Mouse (Mus musculus): ENCODE measurements at regions not wholly inside any gene's neighbourhood (a gene's known extent, or its start where the extent isn't known, plus 50 kb on each side); places are given as distances from the start of the nearest gene placed in this dataset.

- Histone ChIP-seq H3K9me3 (no peaks in the 10 kb centered on the region), H3K9ac (no peak overlapping the region), H3K4me1 (no peaks in the 10 kb centered on the region), H3K4me2 (no peak overlapping the region), H3K4me3 (replicated peaks) (no peak overlapping the region), H3K36me3 (no peaks in the 10 kb centered on the region), H3K27ac (no peak overlapping the region), H3K27me3 (replicated peaks) (no peaks in the 10 kb centered on the region)
- WGBS: 78% methylated on average over 9 of the region's 10 CpGs
- ATAC-seq (ENCODE audit: insufficient read depth, low FRiP score, low read depth): no peak
Measured at GRCm38 (mm10) chr2:169100516-169100915, 145.1 kb upstream of the Zfp64 start.

- Histone ChIP-seq H3K27me3 (replicated peaks) (no peaks in the 10 kb centered on the region), H3K27ac (no peak overlapping the region), H3K9ac (no peak overlapping the region), H3K4me1 (no peaks in the 10 kb centered on the region), H3K4me2 (no peak overlapping the region), H3K36me3 (no peaks in the 10 kb centered on the region), H3K4me3 (replicated peaks) (no peak overlapping the region), H3K9me3 (no peaks in the 10 kb centered on the region)
- no peak for ATAC-seq (ENCODE audit: insufficient read depth, low FRiP score, low read depth)
- 87% methylated on average over 12 of the region's 12 CpGs for WGBS
Measured at GRCm38 (mm10) chr2:169099678-169100077, 144.3 kb upstream of the Zfp64 start.

- H3K36me3 ChIP-seq: no peaks in the 10 kb centered on the region
- no peak overlapping the region for H3K4me2 ChIP-seq
- no peak for ATAC-seq (ENCODE audit: insufficient read depth, low FRiP score, low read depth)
- no peak overlapping the region for H3K4me3 ChIP-seq (replicated peaks)
- no peaks in the 10 kb centered on the region for H3K27me3 ChIP-seq (replicated peaks)
- H3K9me3 ChIP-seq: no peaks in the 10 kb centered on the region
- WGBS: 85% methylated on average over 6 of the region's 6 CpGs
- H3K9ac ChIP-seq: no peak overlapping the region
- no peaks in the 10 kb centered on the region for H3K4me1 ChIP-seq
- no peak overlapping the region for H3K27ac ChIP-seq
Measured at GRCm38 (mm10) chr2:169098591-169098990, 143.2 kb upstream of the Zfp64 start.

- Histone ChIP-seq H3K4me2 (no peak overlapping the region), H3K36me3 (no peaks in the 10 kb centered on the region), H3K9me3 (no peaks in the 10 kb centered on the region), H3K9ac (no peak overlapping the region), H3K27ac (no peak overlapping the region), H3K4me1 (no peaks in the 10 kb centered on the region), H3K4me3 (replicated peaks) (no peak overlapping the region), H3K27me3 (replicated peaks) (no peaks in the 10 kb centered on the region)
- 70% methylated on average over 22 of the region's 22 CpGs for WGBS
- ATAC-seq (ENCODE audit: insufficient read depth, low FRiP score, low read depth): no peak
Measured at GRCm38 (mm10) chr2:169094011-169094754, 138.8 kb upstream of the Zfp64 start.

GRCm38 (mm10) chr2:169090256-169090655, 134.9 kb upstream of the Zfp64 start:
- no peak overlapping the region for H3K4me2 ChIP-seq
- ATAC-seq (ENCODE audit: insufficient read depth, low FRiP score, low read depth): no peak
- 78% methylated on average over 3 of the region's 3 CpGs for WGBS

GRCm38 (mm10) chr2:169088870-169089484, 133.6 kb upstream of the Zfp64 start:
- no peak overlapping the region for H3K27ac ChIP-seq
- H3K9me3 ChIP-seq: no peaks in the 10 kb centered on the region
- H3K4me2 ChIP-seq: no peak overlapping the region
- no peaks in the 10 kb centered on the region for H3K27me3 ChIP-seq (replicated peaks)
- WGBS: 62% methylated on average over 16 of the region's 16 CpGs
- H3K4me3 ChIP-seq (replicated peaks): no peak overlapping the region
- H3K36me3 ChIP-seq: no peaks in the 10 kb centered on the region
- ATAC-seq (ENCODE audit: insufficient read depth, low FRiP score, low read depth): no peak
- H3K4me1 ChIP-seq: no peaks in the 10 kb centered on the region
- H3K9ac ChIP-seq: no peak overlapping the region

More at GRCm38 (mm10) chr2:169090256-169090655, 134.9 kb upstream of the Zfp64 start:
- no peaks in the 10 kb centered on the region for H3K27me3 ChIP-seq (replicated peaks)
- no peaks in the 10 kb centered on the region for H3K9me3 ChIP-seq
- no peaks in the 10 kb centered on the region for H3K4me1 ChIP-seq
- no peak overlapping the region for H3K4me3 ChIP-seq (replicated peaks)
- H3K36me3 ChIP-seq: no peaks in the 10 kb centered on the region
- H3K9ac ChIP-seq: no peak overlapping the region
- no peak overlapping the region for H3K27ac ChIP-seq

GRCm38 (mm10) chr2:169088301-169088700, 132.9 kb upstream of the Zfp64 start:
- ATAC-seq (ENCODE audit: insufficient read depth, low FRiP score, low read depth): no peak
- no peaks in the 10 kb centered on the region for H3K27me3 ChIP-seq (replicated peaks)
- 83% methylated on average over 10 of the region's 10 CpGs for WGBS

GRCm38 (mm10) chr2:169071267-169071666, 115.9 kb upstream of the Zfp64 start:
- Histone ChIP-seq H3K36me3 (no peaks in the 10 kb centered on the region), H3K27ac (no peak overlapping the region), H3K27me3 (replicated peaks) (no peaks in the 10 kb centered on the region), H3K9ac (no peak overlapping the region), H3K9me3 (0 out of 2 replicates have a peak, but pooled peaks cover 6% of the 10 kb centered on the region), H3K4me1 (no peaks in the 10 kb centered on the region), H3K4me2 (no peak overlapping the region), H3K4me3 (replicated peaks) (no peak overlapping the region)
- ATAC-seq (ENCODE audit: insufficient read depth, low FRiP score, low read depth): no peak

More at GRCm38 (mm10) chr2:169088301-169088700, 132.9 kb upstream of the Zfp64 start:
- Histone ChIP-seq H3K36me3 (no peaks in the 10 kb centered on the region), H3K4me2 (no peak overlapping the region), H3K4me1 (no peaks in the 10 kb centered on the region), H3K9me3 (no peaks in the 10 kb centered on the region), H3K4me3 (replicated peaks) (no peak overlapping the region), H3K27ac (no peak overlapping the region), H3K9ac (no peak overlapping the region)

- Histone ChIP-seq H3K9ac (no peak overlapping the region), H3K9me3 (no peaks in the 10 kb centered on the region), H3K4me1 (0 out of 2 replicates have a peak, but pooled peaks cover 3% of the 10 kb centered on the region), H3K27ac (no peak overlapping the region), H3K4me2 (no peak overlapping the region), H3K4me3 (replicated peaks) (no peak overlapping the region), H3K27me3 (replicated peaks) (no peaks in the 10 kb centered on the region), H3K36me3 (no peaks in the 10 kb centered on the region)
- no peak for ATAC-seq (ENCODE audit: insufficient read depth, low FRiP score, low read depth)
- 85% methylated on average over 16 of the region's 16 CpGs for WGBS
Measured at GRCm38 (mm10) chr2:169065166-169065698, 109.8 kb upstream of the Zfp64 start.

- H3K27ac ChIP-seq: no peak overlapping the region
- no peak overlapping the region for H3K9ac ChIP-seq
- H3K4me1 ChIP-seq: 0 out of 2 replicates have a peak, but pooled peaks cover 3% of the 10 kb centered on the region
- H3K36me3 ChIP-seq: no peaks in the 10 kb centered on the region
- no peaks in the 10 kb centered on the region for H3K27me3 ChIP-seq (replicated peaks)
- peak overlapping the region; percentile 37 for H3K4me2 ChIP-seq
- no peak for ATAC-seq (ENCODE audit: insufficient read depth, low FRiP score, low read depth)
- no peak overlapping the region for H3K4me3 ChIP-seq (replicated peaks)
- 4% methylated on average over 11 of the region's 11 CpGs for WGBS
- no peaks in the 10 kb centered on the region for H3K9me3 ChIP-seq
Measured at GRCm38 (mm10) chr2:169061520-169061919, 106.1 kb upstream of the Zfp64 start.

- WGBS: 58% methylated on average over 13 of the region's 13 CpGs
- Histone ChIP-seq H3K36me3 (no peaks in the 10 kb centered on the region), H3K4me2 (no peak overlapping the region), H3K4me1 (0 out of 2 replicates have a peak, but pooled peaks cover 3% of the 10 kb centered on the region), H3K27me3 (replicated peaks) (no peaks in the 10 kb centered on the region), H3K9me3 (no peaks in the 10 kb centered on the region), H3K4me3 (replicated peaks) (no peak overlapping the region), H3K27ac (no peak overlapping the region), H3K9ac (no peak overlapping the region)
- no peak for ATAC-seq (ENCODE audit: insufficient read depth, low FRiP score, low read depth)
Measured at GRCm38 (mm10) chr2:169060495-169060894, 105.1 kb upstream of the Zfp64 start.

GRCm38 (mm10) chr2:169057831-169058230, 102.4 kb upstream of the Zfp64 start:
- no peak overlapping the region for H3K27ac ChIP-seq
- H3K9me3 ChIP-seq: no peaks in the 10 kb centered on the region
- no peak for ATAC-seq (ENCODE audit: insufficient read depth, low FRiP score, low read depth)
- 0 out of 2 replicates have a peak, but pooled peaks cover 3% of the 10 kb centered on the region for H3K4me1 ChIP-seq
- no peak overlapping the region for H3K9ac ChIP-seq
- 72% methylated on average over 5 of the region's 5 CpGs for WGBS
- no peak overlapping the region for H3K4me3 ChIP-seq (replicated peaks)
- no peaks in the 10 kb centered on the region for H3K36me3 ChIP-seq
- H3K27me3 ChIP-seq (replicated peaks): no peaks in the 10 kb centered on the region
- H3K4me2 ChIP-seq: no peak overlapping the region

All from stomach, embryonic 15.5 days (tissue).